Comparison of ENCODE assay signal across 8 mouse cellular contexts in genomic region chr19:15801811-15802486, GRCm38 (mm10).
A peak's percentile ranks its signal among the peaks of the same experiment; 100 is the strongest.
DNase-seq lines count a peak whose midpoint lies in the region; ATAC-seq lines count a peak whose summit lies in the region.

No protein-coding gene starts in this region.

- peak; percentile 86 for ATAC-seq in megakaryocyte, adult 5-6 weeks (ENCODE audit: poor library complexity, severe bottlenecking)

- DNase-seq in R1 (ENCODE audit: low read depth, low spot score), result peak; percentile 79
- DNase-seq in cerebellum, postnatal 4 days (ENCODE audit: low spot score in 2 of 2), result peak; percentile 62 to 82
- DNase-seq in gastrocnemius, adult 8-10 months (ENCODE audit: low spot score in 2 of 2), result peak; percentile 25 to 27
- peak; percentile 83 for DNase-seq in hindlimb bud, embryonic 11.5 days (ENCODE audit: extremely low spot score, low read depth, low spot score)
- DNase-seq in left cerebral cortex, adult 8-10 months (ENCODE audit: low spot score in 2 of 2), result peak; percentile 65 to 85
- peak; percentile 87 to 88 for DNase-seq in right cerebral cortex, adult 2 months (ENCODE audit: low spot score in 2 of 2)
- peak; percentile 49 for DNase-seq in urinary bladder, postnatal 25 days (ENCODE audit: low spot score)

Comparison
In these comparisons a context has a peak if more than half of its experiments do, and no peak if none do; other contexts are left out.
1. Peak in every context shown above with its lines: DNase-seq and ATAC-seq.
2. DNase-seq: peak in every context shown above with its lines; median percentile 88 in right cerebral cortex, adult 2 months; 83 in hindlimb bud, embryonic 11.5 days; 79 in R1; 75 in left cerebral cortex, adult 8-10 months; 72 in cerebellum, postnatal 4 days; 49 in urinary bladder, postnatal 25 days; 26 in gastrocnemius, adult 8-10 months.